Mouse (Mus musculus) MEL (cell line): ENCODE data around the gene Sh3d19.

ENCODE experiments used
- CTCF ChIP-seq, 3 experiments: IDR thresholded peaks in 2 of 3; conservative IDR thresholded peaks in 1 of 3; 2 replicates each; pipeline ENCODE4 v1.5.1; 2011 to 2012; ENCODE audit warnings: low read length in 3 of 3, low read depth in 2 of 3, mild to moderate bottlenecking in 2 of 3, improper control_type of control experiment in 1 of 3, inconsistent platforms in 1 of 3, mixed read lengths in 1 of 3, moderate library complexity in 1 of 3; ENCODE audit not compliant: control insufficient read depth in 1 of 3, insufficient read depth in 1 of 3, poor library complexity in 1 of 3, severe bottlenecking in 1 of 3
- EP300 ChIP-seq, 2 experiments: IDR thresholded peaks; 2 replicates each; pipeline ENCODE4 v1.6.1; 2011; ENCODE audit warnings: improper control_type of control experiment in 2 of 2, low read length in 2 of 2, low read depth in 1 of 2, mild to moderate bottlenecking in 1 of 2
- ETS1 ChIP-seq: IDR thresholded peaks from 2 replicates; pipeline ENCODE4 v1.6.1; 2012; ENCODE audit warnings: low read depth, mild to moderate bottlenecking, inconsistent platforms, low read length, improper control_type of control experiment, moderate library complexity
- KAT2A ChIP-seq: conservative IDR thresholded peaks from 2 replicates; pipeline ENCODE4 v1.6.1; 2012; ENCODE audit warnings: low read depth, low read length, improper control_type of control experiment, inconsistent platforms
- RCOR1 ChIP-seq: IDR thresholded peaks from 2 replicates; pipeline ENCODE4 v1.6.1; 2012; ENCODE audit warnings: low read depth, mild to moderate bottlenecking, inconsistent platforms, low read length, improper control_type of control experiment
- TBP ChIP-seq: IDR thresholded peaks from 2 replicates; pipeline ENCODE4 v1.8.0; 2011; ENCODE audit warnings: low read depth, low read length, improper control_type of control experiment
- TCF12 ChIP-seq: IDR thresholded peaks from 2 replicates; pipeline ENCODE4 v1.6.1; 2014; ENCODE audit warnings: low read depth, mild to moderate bottlenecking, inconsistent platforms, low read length, improper control_type of control experiment, moderate library complexity
- USF1 ChIP-seq: IDR thresholded peaks from 2 replicates; pipeline ENCODE4 v1.6.1; 2014; ENCODE audit warnings: low read depth, mild to moderate bottlenecking, inconsistent platforms, low read length, improper control_type of control experiment, moderate library complexity
- ZC3H11A ChIP-seq: IDR thresholded peaks from 2 replicates; pipeline ENCODE4 v1.6.1; 2012; ENCODE audit warnings: low read depth, mild to moderate bottlenecking, inconsistent platforms, low read length, improper control_type of control experiment

- TF ChIP-seq ZC3H11A = no peak
- no peak for TF ChIP-seq KAT2A
- no peak for TF ChIP-seq CTCF (IDR thresholded peaks at IDR 0.05 in 2 of 3, conservative IDR thresholded peaks at IDR 0.05 in 1 of 3; ENCODE audit: control insufficient read depth in 1 of 3, insufficient read depth in 1 of 3, low read depth in 2 of 3, low read length in 3 of 3, poor library complexity in 1 of 3, severe bottlenecking in 1 of 3)
- TF ChIP-seq TBP = no peak
- no peak for TF ChIP-seq USF1
- TF ChIP-seq TCF12 = no peak
- no peak for TF ChIP-seq EP300 (IDR thresholded peaks at IDR 0.05; ENCODE audit: low read depth in 1 of 2, low read length in 2 of 2)
- no peak for TF ChIP-seq ETS1
- TF ChIP-seq RCOR1 = no peak
Observed at GRCm38 (mm10) chr3:86139660-86140059, 168.8 kb downstream of the Sh3d19 start.
